Mouse (Mus musculus): Measurements from ENCODE around the gene Sult3a2. TPM values are rescaled to one million over a fixed set of nuclear protein-coding genes. Genes with fewer than 3 reads are reported as not detected.
A peak's percentile ranks its signal among the peaks of the same experiment; 100 is the strongest.
"Not testable (repeated sequence)": the region's sequence is repeated elsewhere in the genome, so short reads cannot be mapped to it uniquely, and the experiment has no call there.

The Sult3a2 gene
- not detected in 2 replicates for polyA plus RNA-seq (2014; fragmentation: Nextera tagmentation; extraction: Ambion mirVana)

DNA sequence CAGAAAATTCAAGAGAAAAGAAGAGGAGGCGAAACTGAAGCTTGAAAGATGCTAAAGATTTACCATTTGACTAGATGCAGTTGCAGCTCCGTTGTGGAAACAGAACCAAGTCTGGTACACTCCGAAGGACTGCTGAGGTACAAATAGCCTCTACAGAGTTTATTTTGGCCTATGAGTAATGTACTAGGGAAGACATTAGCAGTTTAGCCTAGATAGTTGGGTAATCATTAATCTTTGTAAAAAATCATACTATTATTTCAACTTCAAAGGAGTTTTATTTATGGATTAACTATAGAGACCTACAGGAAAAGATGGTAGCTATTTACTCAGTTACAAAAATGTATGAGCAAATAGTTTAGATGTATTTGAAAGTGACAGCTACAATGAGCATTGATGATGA is at the start of gene Sult3a2:
Gene Sult3a2, minus strand, starts transcription at position 101 of the 400 bp plus-strand sequence.
- no peaks in the 10 kb centered on the region for H3K27me3 ChIP-seq (replicated peaks; ENCODE audit: control insufficient read depth, insufficient read depth, low read length)

DNA sequence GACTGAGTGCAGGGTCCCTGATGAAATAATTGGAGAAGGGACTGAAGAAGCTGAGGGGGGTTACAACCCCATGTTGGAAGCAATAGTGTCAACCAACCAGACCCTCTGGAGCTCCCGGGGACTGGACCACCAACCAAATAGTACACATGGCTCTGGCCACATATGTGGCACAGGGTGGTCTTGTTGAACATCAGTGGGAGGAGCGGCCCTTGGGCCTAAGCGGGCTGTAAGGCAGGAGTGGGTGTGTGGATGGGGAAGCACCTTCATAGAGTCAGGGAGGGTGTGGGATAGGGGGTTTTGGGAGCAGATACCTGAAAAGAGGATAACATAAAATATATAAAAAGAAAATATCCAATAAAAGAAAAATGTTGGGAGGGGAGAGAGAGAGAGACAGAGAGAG is 34.4 kb upstream of the Sult3a2 start:
- H3K4me1 ChIP-seq (replicated peaks; ENCODE audit: control insufficient read depth, insufficient read depth, low read length), result no peaks in the 10 kb centered on the region
- no peaks in the 10 kb centered on the region for H3K36me3 ChIP-seq (ENCODE audit: control insufficient read depth, insufficient read depth, low read length)
- ATAC-seq (replicated peaks; ENCODE audit: low FRiP score, low TSS enrichment, low read depth) (no peak), DNase-seq (ENCODE audit: low spot score) (no peak)
- no peaks in the 10 kb centered on the region for H3K27me3 ChIP-seq (replicated peaks; ENCODE audit: control insufficient read depth, insufficient read depth, low read length)
- no peak overlapping the region for H3K4me3 ChIP-seq (ENCODE audit: low read depth, low read length)
- H3K4me2 ChIP-seq (ENCODE audit: low read length), result no peak overlapping the region
- no peak overlapping the region for H3K27ac ChIP-seq (ENCODE audit: low read depth)
- H3K9ac ChIP-seq (ENCODE audit: low read length), result no peak overlapping the region
- H3K9me3 ChIP-seq (ENCODE audit: control insufficient read depth, low read length), result no peaks in the 10 kb centered on the region
- 94% methylated on average over 3 of the region's 3 CpGs for WGBS

More for the DNA sequence above, at the start of gene Sult3a2:
- H3K27ac ChIP-seq (ENCODE audit: low read depth), result no peak within 1 kb of the TSS
- no peak within 1 kb of the TSS for H3K9ac ChIP-seq (ENCODE audit: low read length)
- 81% methylated on average over 3 of the region's 3 CpGs for WGBS
- H3K4me2 ChIP-seq (ENCODE audit: low read length), result no peak within 1 kb of the TSS
- no peaks in the 10 kb centered on the region for H3K4me1 ChIP-seq (replicated peaks; ENCODE audit: control insufficient read depth, insufficient read depth, low read length)
- DNase-seq (ENCODE audit: low spot score), result no peak
- H3K9me3 ChIP-seq (ENCODE audit: control insufficient read depth, low read length), result no peaks in the 10 kb centered on the region
- ATAC-seq (replicated peaks; ENCODE audit: low FRiP score, low TSS enrichment, low read depth), result no peak
- no peak within 1 kb of the TSS for H3K4me3 ChIP-seq (ENCODE audit: low read depth, low read length)
- no peaks in the 10 kb centered on the region for H3K36me3 ChIP-seq (ENCODE audit: control insufficient read depth, insufficient read depth, low read length)

DNA sequence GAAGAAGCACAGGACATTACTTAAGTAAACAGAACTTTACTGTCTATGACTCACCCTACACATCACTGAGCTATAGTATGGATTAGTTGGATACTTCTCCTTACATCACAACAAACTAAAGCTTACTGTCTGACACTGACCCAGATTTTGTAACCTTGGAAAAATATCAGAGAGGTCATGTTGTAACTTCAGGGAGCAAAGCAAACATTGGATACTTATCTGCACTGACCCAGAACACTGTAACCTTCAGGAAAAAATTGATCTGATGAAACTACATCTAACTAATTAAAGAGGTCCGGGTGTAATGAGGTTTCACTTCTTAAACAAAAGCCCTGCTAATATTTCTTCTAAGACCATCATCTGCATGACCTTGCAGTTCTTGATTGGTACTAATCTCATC is 30.4 kb upstream of the Sult3a2 start:
- 73% methylated on average over 1 of the region's 1 CpGs for WGBS
- no peak for ATAC-seq (replicated peaks; ENCODE audit: low FRiP score, low TSS enrichment, low read depth)
- Histone ChIP-seq H3K9ac (ENCODE audit: low read length) (no peak overlapping the region), H3K4me2 (ENCODE audit: low read length) (no peak overlapping the region), H3K36me3 (ENCODE audit: control insufficient read depth, insufficient read depth, low read length) (no peaks in the 10 kb centered on the region), H3K9me3 (ENCODE audit: control insufficient read depth, low read length) (no peaks in the 10 kb centered on the region), H3K4me1 (replicated peaks; ENCODE audit: control insufficient read depth, insufficient read depth, low read length) (no peaks in the 10 kb centered on the region), H3K27ac (ENCODE audit: low read depth) (no peak overlapping the region), H3K4me3 (ENCODE audit: low read depth, low read length) (no peak overlapping the region), H3K27me3 (replicated peaks; ENCODE audit: control insufficient read depth, insufficient read depth, low read length) (no peaks in the 10 kb centered on the region)
- DNase-seq (ENCODE audit: low spot score), result no peak

DNA sequence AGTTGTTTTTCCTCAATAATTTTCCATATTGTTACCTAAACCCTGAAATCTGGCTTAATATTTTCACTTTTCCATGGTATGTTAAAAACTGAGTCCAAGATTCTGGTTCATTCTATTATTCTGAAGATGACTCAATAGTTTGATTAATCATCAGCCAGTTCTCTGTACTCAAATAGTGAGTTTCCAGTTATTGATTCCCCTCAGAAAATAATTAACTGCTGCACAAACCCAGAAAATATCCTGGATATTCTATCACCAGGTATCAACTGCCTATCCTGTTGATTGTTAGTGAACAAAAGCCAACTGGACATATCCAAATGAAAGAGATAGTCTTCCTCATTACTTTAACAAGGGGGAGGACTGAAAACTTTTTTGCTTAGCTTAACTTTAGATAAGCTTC is 27.8 kb upstream of the Sult3a2 start:
- H3K4me2 ChIP-seq (ENCODE audit: low read length), result no peak overlapping the region
- no peak overlapping the region for H3K9ac ChIP-seq (ENCODE audit: low read length)
- no peaks in the 10 kb centered on the region for H3K4me1 ChIP-seq (replicated peaks; ENCODE audit: control insufficient read depth, insufficient read depth, low read length)
- DNase-seq (ENCODE audit: low spot score) (no peak), ATAC-seq (replicated peaks; ENCODE audit: low FRiP score, low TSS enrichment, low read depth) (no peak)
- H3K4me3 ChIP-seq (ENCODE audit: low read depth, low read length), result no peak overlapping the region
- H3K36me3 ChIP-seq (ENCODE audit: control insufficient read depth, insufficient read depth, low read length), result no peaks in the 10 kb centered on the region
- no peak overlapping the region for H3K27ac ChIP-seq (ENCODE audit: low read depth)
- H3K27me3 ChIP-seq (replicated peaks; ENCODE audit: control insufficient read depth, insufficient read depth, low read length), result no peaks in the 10 kb centered on the region
- H3K9me3 ChIP-seq (ENCODE audit: control insufficient read depth, low read length), result no peaks in the 10 kb centered on the region

DNA sequence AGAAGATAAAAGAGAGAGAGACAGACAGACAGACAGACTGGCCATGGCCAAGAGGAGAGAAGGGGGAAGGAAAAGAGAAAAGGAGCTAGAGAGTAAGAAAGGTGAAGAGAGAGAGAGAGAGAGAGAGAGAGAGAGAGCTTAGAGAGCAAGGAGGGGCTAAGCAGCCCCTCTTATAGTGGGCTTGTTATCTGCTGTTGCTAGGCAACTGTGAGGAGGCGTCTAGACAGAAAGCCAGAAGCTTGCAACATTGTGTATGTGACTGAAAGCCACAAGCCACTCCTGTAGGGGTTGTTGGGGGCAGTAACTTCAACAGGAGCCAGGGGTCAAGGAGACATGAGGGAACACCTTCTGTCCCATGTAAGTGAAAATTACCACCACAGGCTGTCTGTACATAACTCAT is 25.3 kb upstream of the Sult3a2 start:
- H3K4me3 ChIP-seq (ENCODE audit: low read depth, low read length), result no peak overlapping the region
- H3K9me3 ChIP-seq (ENCODE audit: control insufficient read depth, low read length), result no peaks in the 10 kb centered on the region
- H3K9ac ChIP-seq (ENCODE audit: low read length), result no peak overlapping the region
- DNase-seq (ENCODE audit: low spot score), result no peak
- no peaks in the 10 kb centered on the region for H3K4me1 ChIP-seq (replicated peaks; ENCODE audit: control insufficient read depth, insufficient read depth, low read length)
- ATAC-seq (replicated peaks; ENCODE audit: low FRiP score, low TSS enrichment, low read depth), result 0 out of 2 replicates have a peak, but pooled peaks have one; percentile 23
- no peaks in the 10 kb centered on the region for H3K27me3 ChIP-seq (replicated peaks; ENCODE audit: control insufficient read depth, insufficient read depth, low read length)
- no peak overlapping the region for H3K4me2 ChIP-seq (ENCODE audit: low read length)
- 33% methylated on average over 1 of the region's 1 CpGs for WGBS
- no peak overlapping the region for H3K27ac ChIP-seq (ENCODE audit: low read depth)
- H3K36me3 ChIP-seq (ENCODE audit: control insufficient read depth, insufficient read depth, low read length), result no peaks in the 10 kb centered on the region

DNA sequence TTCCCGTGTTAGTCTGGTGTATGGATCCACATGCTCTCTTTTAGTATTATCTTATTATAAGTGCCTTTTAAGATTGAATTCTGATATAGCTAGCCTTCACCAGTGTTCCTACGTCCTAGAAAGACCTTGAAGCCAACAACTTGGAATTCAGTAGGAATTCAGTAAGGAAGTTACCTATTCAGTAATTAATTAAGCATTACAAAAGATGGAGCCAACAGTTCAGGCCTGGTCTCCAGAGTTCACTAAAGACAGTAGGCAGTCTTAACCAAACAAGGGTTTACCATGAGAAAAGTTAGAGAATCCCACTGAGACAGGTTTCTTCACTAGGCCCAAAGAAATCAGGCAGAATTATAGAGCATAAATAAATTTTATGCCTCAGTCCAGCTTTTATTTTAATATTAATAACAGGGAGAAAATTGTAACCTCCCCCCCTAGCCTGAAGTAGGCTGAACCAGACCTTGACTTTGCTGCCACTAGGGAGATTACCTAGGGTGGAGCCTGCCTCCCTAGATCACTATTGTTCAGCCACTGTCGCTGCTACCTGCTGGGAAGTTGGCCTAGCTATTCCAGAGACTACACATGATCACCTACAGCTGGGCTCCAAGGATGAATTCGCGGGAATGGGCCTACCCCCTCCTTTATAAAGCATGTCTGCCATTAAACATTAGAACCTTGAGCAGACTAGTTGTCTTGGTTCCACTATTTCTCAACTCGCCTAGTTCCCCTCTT is 10.9 kb upstream of the Sult3a2 start:
- not testable (repeated sequence) for H3K9ac ChIP-seq (ENCODE audit: low read length); H3K27me3 ChIP-seq (replicated peaks; ENCODE audit: control insufficient read depth, insufficient read depth, low read length); ATAC-seq (replicated peaks; ENCODE audit: low FRiP score, low TSS enrichment, low read depth); H3K9me3 ChIP-seq (ENCODE audit: control insufficient read depth, low read length); H3K4me2 ChIP-seq (ENCODE audit: low read length); H3K4me3 ChIP-seq (ENCODE audit: low read depth, low read length); H3K4me1 ChIP-seq (replicated peaks; ENCODE audit: control insufficient read depth, insufficient read depth, low read length); H3K36me3 ChIP-seq (ENCODE audit: control insufficient read depth, insufficient read depth, low read length); DNase-seq (ENCODE audit: low spot score); H3K27ac ChIP-seq (ENCODE audit: low read depth)
- 86% methylated on average over 6 of the region's 6 CpGs for WGBS

DNA sequence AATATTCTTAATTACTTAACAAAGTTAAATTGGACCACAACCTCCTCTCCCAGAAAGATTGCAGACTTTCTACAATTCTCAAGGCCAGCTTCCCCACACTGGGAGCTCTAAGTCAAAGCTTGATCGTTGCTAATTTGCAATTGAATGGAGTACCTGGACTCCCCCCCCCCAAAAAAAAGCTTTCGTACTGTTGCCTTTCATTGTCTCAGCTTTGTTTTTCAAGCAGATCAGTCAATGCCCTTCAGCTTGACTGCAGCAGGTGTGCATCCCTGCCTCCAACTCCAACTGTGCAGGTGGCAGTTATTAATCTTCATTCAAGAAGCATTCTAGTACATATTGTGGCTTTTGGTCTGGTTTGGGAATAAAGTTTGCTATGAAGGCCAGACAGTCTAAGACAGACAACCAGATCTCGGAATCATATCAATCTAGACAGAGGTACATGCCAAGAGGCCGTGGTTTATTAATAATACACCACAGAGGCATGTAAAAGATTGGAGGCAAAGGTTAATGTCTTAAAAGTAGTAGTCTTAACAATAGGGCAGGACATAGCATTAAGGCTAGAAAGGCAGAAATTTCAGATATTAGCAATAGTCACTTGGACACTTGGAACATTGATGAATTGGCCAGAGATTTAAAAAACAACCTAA is 9.9 kb upstream of the Sult3a2 start:
- not testable (repeated sequence) for H3K9ac ChIP-seq (ENCODE audit: low read length); H3K4me1 ChIP-seq (replicated peaks; ENCODE audit: control insufficient read depth, insufficient read depth, low read length); H3K4me3 ChIP-seq (ENCODE audit: low read depth, low read length); H3K9me3 ChIP-seq (ENCODE audit: control insufficient read depth, low read length); H3K27me3 ChIP-seq (replicated peaks; ENCODE audit: control insufficient read depth, insufficient read depth, low read length); H3K4me2 ChIP-seq (ENCODE audit: low read length); H3K36me3 ChIP-seq (ENCODE audit: control insufficient read depth, insufficient read depth, low read length); ATAC-seq (replicated peaks; ENCODE audit: low FRiP score, low TSS enrichment, low read depth); DNase-seq (ENCODE audit: low spot score); H3K27ac ChIP-seq (ENCODE audit: low read depth)
- WGBS, result 87% methylated on average over 4 of the region's 4 CpGs

DNA sequence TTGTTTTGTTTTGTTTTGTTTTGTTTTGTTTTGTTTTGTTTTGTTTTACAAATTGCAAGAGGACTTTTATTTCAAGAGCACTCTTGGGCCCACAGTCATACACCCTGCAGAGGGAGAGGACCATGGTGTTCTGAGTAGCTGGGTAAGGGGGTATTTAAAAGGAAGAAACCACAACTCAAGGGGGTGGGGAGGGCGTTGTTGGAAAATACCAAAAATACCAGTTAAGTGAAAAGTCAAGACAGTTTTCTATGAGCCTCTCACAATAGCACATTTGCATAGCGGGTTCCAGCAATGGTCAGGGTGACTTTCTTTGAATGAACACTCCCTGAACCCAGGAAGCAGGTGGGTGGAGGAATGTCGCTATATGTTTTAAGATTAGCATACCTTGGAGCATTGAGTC is 5.7 kb upstream of the Sult3a2 start:
- not testable (repeated sequence) for H3K9me3 ChIP-seq (ENCODE audit: control insufficient read depth, low read length); ATAC-seq (replicated peaks; ENCODE audit: low FRiP score, low TSS enrichment, low read depth); H3K27ac ChIP-seq (ENCODE audit: low read depth); H3K4me1 ChIP-seq (replicated peaks; ENCODE audit: control insufficient read depth, insufficient read depth, low read length); H3K27me3 ChIP-seq (replicated peaks; ENCODE audit: control insufficient read depth, insufficient read depth, low read length); DNase-seq (ENCODE audit: low spot score); H3K4me2 ChIP-seq (ENCODE audit: low read length); H3K36me3 ChIP-seq (ENCODE audit: control insufficient read depth, insufficient read depth, low read length); H3K9ac ChIP-seq (ENCODE audit: low read length); H3K4me3 ChIP-seq (ENCODE audit: low read depth, low read length)
- WGBS, result 88% methylated on average over 3 of the region's 3 CpGs

DNA sequence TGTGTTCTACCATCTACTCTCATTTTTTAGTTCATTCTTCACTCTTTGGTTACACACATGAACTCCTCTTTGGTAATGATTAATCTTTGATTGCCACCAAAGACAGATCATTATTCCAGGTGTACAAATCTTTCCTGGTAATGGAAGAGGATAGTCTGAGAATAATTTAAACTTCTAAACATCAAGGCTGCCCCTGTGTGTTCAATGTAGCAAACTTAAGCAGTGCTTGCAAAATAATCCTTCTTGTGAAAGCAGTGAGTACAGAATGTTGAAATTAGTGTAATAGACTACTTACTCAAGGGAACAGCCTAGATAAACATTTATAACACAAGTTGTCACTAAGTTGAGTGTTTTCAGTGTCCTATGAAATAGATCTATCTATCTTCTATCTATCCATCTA is 1.0 kb upstream of the Sult3a2 start:
- Histone ChIP-seq H3K4me3 (ENCODE audit: low read depth, low read length) (no peak overlapping the region), H3K9me3 (ENCODE audit: control insufficient read depth, low read length) (no peaks in the 10 kb centered on the region), H3K9ac (ENCODE audit: low read length) (no peak overlapping the region), H3K27ac (ENCODE audit: low read depth) (no peak overlapping the region), H3K4me1 (replicated peaks; ENCODE audit: control insufficient read depth, insufficient read depth, low read length) (no peaks in the 10 kb centered on the region), H3K27me3 (replicated peaks; ENCODE audit: control insufficient read depth, insufficient read depth, low read length) (no peaks in the 10 kb centered on the region), H3K36me3 (ENCODE audit: control insufficient read depth, insufficient read depth, low read length) (no peaks in the 10 kb centered on the region), H3K4me2 (ENCODE audit: low read length) (no peak overlapping the region)
- DNase-seq (ENCODE audit: low spot score) (no peak), ATAC-seq (replicated peaks; ENCODE audit: low FRiP score, low TSS enrichment, low read depth) (no peak)

Measured in intestine, embryonic 14.5 days (tissue).